Mouse (Mus musculus) lung, adult 2 months (tissue): ENCODE results near the gene Slc13a3. TPM values are rescaled to one million over a fixed set of nuclear protein-coding genes. Genes with fewer than 3 reads are reported as not detected.

ENCODE experiments used
- DNase-seq: peaks from one replicate; pipeline ENCODE4 v3.0.0; 2022
- H3K4me1 ChIP-seq: fragments of 200-500 bp; 2 replicates; pipeline ENCODE4 v1.6.1; 2011; ENCODE audit warnings: low read length; ENCODE audit not compliant: control insufficient read depth, insufficient read depth
- H3K4me3 ChIP-seq: fragments of 200-500 bp; replicated peaks from 2 replicates; pipeline ENCODE3; 2011; ENCODE audit warnings: low read depth, mild to moderate bottlenecking, control low read depth, low read length; ENCODE audit errors: extremely low read depth
- CTCF ChIP-seq: fragments of 200-500 bp; IDR thresholded peaks from 2 replicates; pipeline ENCODE4 v1.5.1; 2011; ENCODE audit warnings: mild to moderate bottlenecking, low read length, control low read depth; ENCODE audit not compliant: insufficient read depth
- POLR2A ChIP-seq: fragments of 200-500 bp; IDR thresholded peaks from 2 replicates; pipeline ENCODE4 v1.6.1; 2011; ENCODE audit warnings: low read depth, mild to moderate bottlenecking, control low read depth, low read length, borderline replicate concordance; ENCODE audit errors: extremely low read depth
- WGBS: fragments of 180-500 bp; shearing (Covaris S2); methylation state at CpG from one replicate; pipeline ENCODE4 v1.1.7; 2018; 5-methylcytosine and 5-hydroxymethylcytosine counted together
- polyA plus RNA-seq: library from polyadenylated mRNA; depleted of rRNA; stranded (reverse); fragments of >200 nt; gene quantifications from 2 replicates; pipeline ENCODE4 v1.2.3, GENCODE M21; 2012; rRNA removed

Slc13a3 gene
- polyA plus RNA-seq, 1 experiment = 3.1 TPM

- peak; percentile 24 for DNase-seq
- 0% methylated on average over 1 of the region's 1 CpGs for WGBS
- Histone ChIP-seq H3K4me3 (no peak overlapping the region), H3K4me1 (no peaks in the 10 kb centered on the region)
- peak; percentile 72 for TF ChIP-seq CTCF
- TF ChIP-seq POLR2A = no peak
These were observed 112.2 kb downstream of the Slc13a3 start for GRCm38 (mm10) chr2:165360861-165361260.

Other genes starting within 250 kb of the Slc13a3 start
- gene Cdh22, start 238.4 kb downstream of the Slc13a3 start, polyA plus RNA-seq = 2.0 and 3.0 TPM in 2 replicates
- 52.3 and 55.0 TPM in 2 replicates for gene Slc35c2, start 185.4 kb downstream of the Slc13a3 start, polyA plus RNA-seq
- 95.0 and 148 TPM in 2 replicates for gene Elmo2, start 146.8 kb downstream of the Slc13a3 start, polyA plus RNA-seq
- 0.46 and 1.3 TPM in 2 replicates for gene Zfp663, start 104.5 kb downstream of the Slc13a3 start, polyA plus RNA-seq
- gene Zfp334, start 85.0 kb downstream of the Slc13a3 start, polyA plus RNA-seq = 2.6 and 3.5 TPM in 2 replicates
- 0.07 and 0.09 TPM in 2 replicates for gene Ocstamp, start 72.8 kb downstream of the Slc13a3 start, polyA plus RNA-seq
- 21.5 and 22.2 TPM in 2 replicates for gene Trp53rka, start 20.1 kb upstream of the Slc13a3 start, polyA plus RNA-seq
- gene Slc2a10, start 30.6 kb upstream of the Slc13a3 start, polyA plus RNA-seq = 8.9 and 10.1 TPM in 2 replicates
- 67.0 and 89.3 TPM in 2 replicates for gene Eya2, start 121.8 kb upstream of the Slc13a3 start, polyA plus RNA-seq